Mouse (Mus musculus) adrenal gland, adult (tissue): ENCODE data around the gene Ksr2.
"Not testable (repeated sequence)": the region's sequence is repeated elsewhere in the genome, so short reads cannot be mapped to it uniquely, and the experiment has no call there.

Source experiments
- DNase-seq, 2 experiments: peaks; one replicate each; pipeline ENCODE4 v3.0.0; 2022 to 2023; ENCODE audit warnings: low spot score in 1 of 2; ENCODE audit not compliant: inconsistent age in 2 of 2

The Ksr2 gene

GRCm38 (mm10) chr5:117404671-117405070 is 9.1 kb upstream of the Ksr2 start:
- not testable (repeated sequence) for DNase-seq

GRCm38 (mm10) chr5:117408216-117408615 is 5.6 kb upstream of the Ksr2 start:
- peak; percentile 36 to 82 for DNase-seq

GRCm38 (mm10) chr5:117409369-117409768 is 4.4 kb upstream of the Ksr2 start:
- no peak for DNase-seq

- DNase-seq = no peak
These were observed 811 bp downstream of the Ksr2 start for GRCm38 (mm10) chr5:117414611-117415010.

GRCm38 (mm10) chr5:117415011-117415912 is 1.5 kb downstream of the Ksr2 start:
- no peak for DNase-seq

- no peak for DNase-seq
These were observed 3.6 kb downstream of the Ksr2 start for GRCm38 (mm10) chr5:117417442-117417841.

- peak; percentile 23 to 41 for DNase-seq
These were observed 19.7 kb downstream of the Ksr2 start for GRCm38 (mm10) chr5:117433501-117433900.

GRCm38 (mm10) chr5:117440261-117440660 is 26.5 kb downstream of the Ksr2 start:
- no peak for DNase-seq

GRCm38 (mm10) chr5:117441242-117441842 is 27.5 kb downstream of the Ksr2 start:
- DNase-seq = peak; percentile 19 to 42

- no peak for DNase-seq
These were observed 28.5 kb downstream of the Ksr2 start for GRCm38 (mm10) chr5:117442157-117442765.

- no peak for DNase-seq
These were observed 29.3 kb downstream of the Ksr2 start for GRCm38 (mm10) chr5:117443141-117443540.

GRCm38 (mm10) chr5:117443902-117444301 is 30.1 kb downstream of the Ksr2 start:
- DNase-seq = no peak

GRCm38 (mm10) chr5:117447698-117448097 is 33.9 kb downstream of the Ksr2 start:
- no peak for DNase-seq

GRCm38 (mm10) chr5:117452013-117452412 is 38.2 kb downstream of the Ksr2 start:
- DNase-seq = no peak

GRCm38 (mm10) chr5:117455546-117455945 is 41.7 kb downstream of the Ksr2 start:
- no peak for DNase-seq

GRCm38 (mm10) chr5:117457121-117457520 is 43.3 kb downstream of the Ksr2 start:
- no peak for DNase-seq

- DNase-seq = no peak
These were observed 43.8 kb downstream of the Ksr2 start for GRCm38 (mm10) chr5:117457583-117457982.

- DNase-seq = no peak
These were observed 45.1 kb downstream of the Ksr2 start for GRCm38 (mm10) chr5:117458899-117459298.

- no peak for DNase-seq
These were observed 46.5 kb downstream of the Ksr2 start for GRCm38 (mm10) chr5:117460261-117460660.

GRCm38 (mm10) chr5:117467052-117467451 is 53.3 kb downstream of the Ksr2 start:
- DNase-seq = peak; percentile 26 to 35

- no peak for DNase-seq
These were observed 55.2 kb downstream of the Ksr2 start for GRCm38 (mm10) chr5:117468961-117469360.

- no peak for DNase-seq
These were observed 55.8 kb downstream of the Ksr2 start for GRCm38 (mm10) chr5:117469572-117469971.
